Mouse (Mus musculus): Measurements from ENCODE around the gene Myl6b. TPM values are rescaled to one million over a fixed set of nuclear protein-coding genes. Genes with fewer than 3 reads are reported as not detected.
A peak's percentile ranks its signal among the peaks of the same experiment; 100 is the strongest.

Myl6b gene
- polyA plus RNA-seq, 1 experiment from 2014 or later = 5.4 TPM

DNA sequence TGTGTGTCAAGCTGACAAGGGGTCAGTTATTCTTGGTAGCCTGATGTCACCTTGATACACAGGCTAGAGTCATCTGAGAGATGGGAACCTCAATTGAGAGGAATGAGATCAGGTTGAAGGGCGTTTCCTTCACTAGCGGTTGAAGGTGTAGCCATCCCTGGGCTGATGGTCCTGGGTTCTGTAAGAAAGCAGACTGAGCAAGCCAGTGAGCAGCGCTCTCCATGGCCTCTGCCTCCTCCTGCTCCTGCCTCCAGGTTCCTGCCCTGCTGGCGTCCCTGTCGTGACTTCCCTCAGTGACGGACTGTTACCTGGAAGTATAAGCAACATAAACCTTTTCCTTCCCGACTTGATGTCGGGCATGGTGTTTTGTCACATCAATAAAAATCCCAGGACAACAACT is 5.0 kb upstream of the Myl6b start:
- Histone ChIP-seq H3K4me3 (ENCODE audit: low read depth, low read length) (no peak overlapping the region), H3K36me3 (ENCODE audit: control insufficient read depth, insufficient read depth, low read length) (no peaks in the 10 kb centered on the region), H3K27ac (ENCODE audit: low read depth, low read length) (no peak overlapping the region), H3K9me3 (replicated peaks; ENCODE audit: control insufficient read depth, low read length) (no peaks in the 10 kb centered on the region), H3K9ac (ENCODE audit: low read depth, low read length) (no peak overlapping the region), H3K4me1 (ENCODE audit: control insufficient read depth, insufficient read depth, low read length) (peaks cover 3% of the 10 kb centered on the region), H3K27me3 (ENCODE audit: control insufficient read depth, insufficient read depth, low read length) (no peaks in the 10 kb centered on the region), H3K4me2 (no peak overlapping the region)
- 80% methylated on average over 8 of the region's 8 CpGs for WGBS (ENCODE audit: insufficient replicate concordance)
- no peak for ATAC-seq (replicated peaks; ENCODE audit: insufficient number of reproducible peaks, low FRiP score, low TSS enrichment)

DNA sequence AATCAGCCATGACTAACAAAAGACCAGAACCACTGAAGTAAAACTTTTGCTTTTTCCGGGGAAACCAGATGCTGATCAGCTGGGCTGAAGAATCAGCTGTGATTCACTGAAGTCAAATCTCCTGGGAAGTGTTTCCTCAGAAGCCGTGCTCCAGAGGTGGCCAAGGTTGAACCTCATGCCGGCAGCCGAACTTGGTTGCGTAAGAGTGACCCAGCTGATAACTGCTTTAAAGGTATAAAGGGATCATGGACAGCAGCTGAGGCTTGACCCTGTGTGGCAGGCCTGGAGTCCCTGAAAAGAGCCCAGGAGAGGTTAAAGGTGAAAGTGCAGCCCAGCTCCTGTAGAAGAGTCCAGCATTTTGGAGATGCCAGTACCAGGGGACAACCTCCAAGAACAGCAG is 3.9 kb upstream of the Myl6b start:
- no peak for ATAC-seq (replicated peaks; ENCODE audit: insufficient number of reproducible peaks, low FRiP score, low TSS enrichment)
- no peak overlapping the region for H3K4me3 ChIP-seq (ENCODE audit: low read depth, low read length)
- H3K9ac ChIP-seq (ENCODE audit: low read depth, low read length) = no peak overlapping the region
- no peaks in the 10 kb centered on the region for H3K36me3 ChIP-seq (ENCODE audit: control insufficient read depth, insufficient read depth, low read length)
- WGBS (ENCODE audit: insufficient replicate concordance) = 79% methylated on average over 5 of the region's 5 CpGs
- H3K9me3 ChIP-seq (replicated peaks; ENCODE audit: control insufficient read depth, low read length) = no peaks in the 10 kb centered on the region
- H3K27me3 ChIP-seq (ENCODE audit: control insufficient read depth, insufficient read depth, low read length) = no peaks in the 10 kb centered on the region
- H3K4me1 ChIP-seq (ENCODE audit: control insufficient read depth, insufficient read depth, low read length) = peaks cover 4% of the 10 kb centered on the region
- no peak overlapping the region for H3K4me2 ChIP-seq
- H3K27ac ChIP-seq (ENCODE audit: low read depth, low read length) = no peak overlapping the region

DNA sequence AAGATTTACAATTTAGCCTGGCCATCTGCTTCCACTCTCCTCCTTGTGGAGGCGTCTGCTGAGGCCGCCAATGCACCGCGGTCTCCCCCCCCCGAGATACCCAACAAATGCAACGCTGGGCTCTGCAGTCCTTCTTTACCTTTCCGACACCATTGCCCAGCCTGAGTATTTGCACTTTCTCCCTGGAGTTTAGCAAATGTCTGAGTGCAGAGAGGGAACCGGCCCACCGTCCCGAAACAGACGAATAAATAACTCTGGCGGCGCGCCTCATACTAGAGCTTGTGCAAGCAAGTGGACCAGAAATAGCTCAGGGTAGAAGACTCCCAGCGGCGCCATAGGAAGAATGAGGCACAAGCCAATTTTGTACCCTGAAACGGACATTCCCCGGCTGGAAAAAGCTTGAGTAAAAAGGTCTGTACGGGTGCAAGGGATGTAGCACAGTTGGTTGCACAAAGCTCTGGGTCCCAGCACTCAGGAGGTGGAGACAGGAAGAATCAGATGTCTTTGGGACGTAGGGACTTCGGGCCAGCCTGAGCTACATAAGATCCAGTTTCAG is 709 bp upstream of the Myl6b start:
- H3K36me3 ChIP-seq (ENCODE audit: control insufficient read depth, insufficient read depth, low read length) = no peaks in the 10 kb centered on the region
- no peaks in the 10 kb centered on the region for H3K9me3 ChIP-seq (replicated peaks; ENCODE audit: control insufficient read depth, low read length)
- peak overlapping the region; percentile 51 for H3K4me3 ChIP-seq (ENCODE audit: low read depth, low read length)
- peak; percentile 18; the same call in 1 of the 2 replicates for ATAC-seq (replicated peaks; ENCODE audit: insufficient number of reproducible peaks, low FRiP score, low TSS enrichment)
- H3K4me1 ChIP-seq (ENCODE audit: control insufficient read depth, insufficient read depth, low read length) = peaks cover 26% of the 10 kb centered on the region
- peak overlapping the region; percentile 88 for H3K27ac ChIP-seq (ENCODE audit: low read depth, low read length)
- H3K9ac ChIP-seq (ENCODE audit: low read depth, low read length) = peak overlapping the region; percentile 70
- H3K27me3 ChIP-seq (ENCODE audit: control insufficient read depth, insufficient read depth, low read length) = no peaks in the 10 kb centered on the region
- WGBS (ENCODE audit: insufficient replicate concordance) = 2% methylated on average over 21 of the region's 21 CpGs
- peak overlapping the region; percentile 66 for H3K4me2 ChIP-seq

DNA sequence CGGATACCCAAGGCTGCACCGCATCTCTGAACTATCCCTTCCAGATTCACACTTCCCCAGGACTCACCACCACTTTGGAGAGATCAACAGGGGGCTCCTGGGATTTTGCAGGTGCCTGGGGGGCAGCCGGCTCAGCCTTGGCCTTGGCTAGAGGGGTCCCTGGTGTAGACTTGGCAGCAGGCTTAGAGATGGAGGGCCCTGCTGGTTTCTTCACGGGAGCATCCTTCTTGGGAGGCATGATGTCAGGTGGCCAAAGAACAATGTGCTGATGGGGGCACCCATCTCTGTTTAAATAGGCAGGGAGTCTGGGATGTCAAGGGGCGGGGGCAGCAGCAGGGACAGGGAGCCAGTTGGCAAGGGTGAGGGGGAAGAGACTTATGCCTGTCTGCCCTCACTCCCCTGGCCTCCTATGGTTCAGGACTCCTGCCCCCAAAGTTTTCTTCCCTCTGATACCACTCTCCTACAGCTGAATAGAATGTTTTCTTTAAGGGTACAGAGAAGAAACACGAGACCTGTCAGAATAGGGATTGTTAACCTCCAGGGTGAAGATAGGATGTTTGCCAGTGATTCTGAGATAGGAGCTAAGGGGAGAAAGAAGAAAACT is 1.2 kb downstream of the Myl6b start:
- WGBS (ENCODE audit: insufficient replicate concordance) = 44% methylated on average over 6 of the region's 6 CpGs
- Histone ChIP-seq H3K4me2 (no peak overlapping the region; the same call in 1 of the 2 replicates), H3K9ac (ENCODE audit: low read depth, low read length) (peak overlapping the region; percentile 39; the same call in 1 of the 2 replicates), H3K36me3 (ENCODE audit: control insufficient read depth, insufficient read depth, low read length) (no peaks in the 10 kb centered on the region), H3K27me3 (ENCODE audit: control insufficient read depth, insufficient read depth, low read length) (no peaks in the 10 kb centered on the region), H3K27ac (ENCODE audit: low read depth, low read length) (no peak overlapping the region), H3K4me3 (ENCODE audit: low read depth, low read length) (no peak overlapping the region), H3K4me1 (ENCODE audit: control insufficient read depth, insufficient read depth, low read length) (peaks cover 24% of the 10 kb centered on the region), H3K9me3 (replicated peaks; ENCODE audit: control insufficient read depth, low read length) (no peaks in the 10 kb centered on the region)
- ATAC-seq (replicated peaks; ENCODE audit: insufficient number of reproducible peaks, low FRiP score, low TSS enrichment) = no peak

DNA sequence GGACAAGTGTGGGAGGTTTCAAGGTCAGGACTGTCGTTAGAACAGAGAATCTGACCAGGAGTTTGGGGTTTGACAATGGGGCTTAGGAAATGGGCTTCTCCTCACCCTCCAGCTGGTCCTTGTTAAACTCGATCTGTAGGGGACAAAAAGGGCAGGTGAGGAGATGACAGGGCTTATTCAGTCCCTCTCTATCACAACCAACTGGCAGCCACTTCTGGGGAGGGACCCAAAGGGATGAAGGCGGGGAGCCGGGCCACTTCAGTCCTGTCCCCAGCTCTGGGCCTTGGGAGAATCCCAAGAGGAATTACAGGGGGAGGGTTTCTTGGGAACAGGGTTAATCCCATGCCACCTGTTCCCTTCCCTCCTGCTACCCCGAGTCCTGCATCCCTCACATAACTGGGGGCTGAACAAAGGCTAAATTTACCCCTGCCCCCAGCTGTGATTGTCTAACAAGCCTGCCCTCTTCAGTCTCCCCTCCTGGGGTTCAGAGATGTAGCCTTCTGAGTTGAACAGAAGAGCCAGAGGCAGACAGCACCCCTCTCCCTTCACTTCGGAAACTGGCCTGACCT is 1.9 kb downstream of the Myl6b start:
- H3K4me2 ChIP-seq = no peak overlapping the region
- H3K4me3 ChIP-seq (ENCODE audit: low read depth, low read length) = no peak overlapping the region
- no peaks in the 10 kb centered on the region for H3K27me3 ChIP-seq (ENCODE audit: control insufficient read depth, insufficient read depth, low read length)
- peaks cover 30% of the 10 kb centered on the region for H3K4me1 ChIP-seq (ENCODE audit: control insufficient read depth, insufficient read depth, low read length)
- H3K27ac ChIP-seq (ENCODE audit: low read depth, low read length) = no peak overlapping the region
- no peaks in the 10 kb centered on the region for H3K36me3 ChIP-seq (ENCODE audit: control insufficient read depth, insufficient read depth, low read length)
- no peak for ATAC-seq (replicated peaks; ENCODE audit: insufficient number of reproducible peaks, low FRiP score, low TSS enrichment)
- H3K9me3 ChIP-seq (replicated peaks; ENCODE audit: control insufficient read depth, low read length) = no peaks in the 10 kb centered on the region
- WGBS (ENCODE audit: insufficient replicate concordance) = 39% methylated on average over 6 of the region's 6 CpGs
- H3K9ac ChIP-seq (ENCODE audit: low read depth, low read length) = no peak overlapping the region

DNA sequence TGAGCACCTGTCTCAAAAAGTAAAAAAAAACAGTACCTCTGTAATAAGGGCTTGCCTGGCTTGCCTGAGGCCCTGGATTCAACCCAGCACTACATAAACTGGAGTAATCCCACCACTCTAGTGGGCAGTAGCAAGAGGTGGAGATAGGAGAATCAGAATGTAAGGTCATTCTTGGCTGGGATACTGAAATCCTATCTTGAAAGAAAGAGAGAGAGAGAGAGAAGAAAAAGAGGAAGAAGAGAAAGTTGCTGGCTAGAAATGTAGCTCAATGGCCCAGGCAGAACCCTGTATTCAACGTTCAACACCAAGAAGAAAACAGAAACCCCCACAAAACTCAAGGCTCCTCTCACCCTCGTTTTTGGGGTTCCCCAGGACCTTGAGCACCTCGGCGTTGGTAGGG is 2.6 kb downstream of the Myl6b start:
- H3K9ac ChIP-seq (ENCODE audit: low read depth, low read length) = no peak overlapping the region
- H3K27ac ChIP-seq (ENCODE audit: low read depth, low read length) = no peak overlapping the region
- peaks cover 4% of the 10 kb centered on the region for H3K36me3 ChIP-seq (ENCODE audit: control insufficient read depth, insufficient read depth, low read length)
- whole genome bisulfite sequencing (ENCODE audit: insufficient replicate concordance) = 76% methylated on average over 4 of the region's 4 CpGs
- no peak overlapping the region for H3K4me2 ChIP-seq
- no peaks in the 10 kb centered on the region for H3K27me3 ChIP-seq (ENCODE audit: control insufficient read depth, insufficient read depth, low read length)
- no peaks in the 10 kb centered on the region for H3K9me3 ChIP-seq (replicated peaks; ENCODE audit: control insufficient read depth, low read length)
- no peak overlapping the region for H3K4me3 ChIP-seq (ENCODE audit: low read depth, low read length)
- H3K4me1 ChIP-seq (ENCODE audit: control insufficient read depth, insufficient read depth, low read length) = peaks cover 37% of the 10 kb centered on the region
- no peak for ATAC-seq (replicated peaks; ENCODE audit: insufficient number of reproducible peaks, low FRiP score, low TSS enrichment)

DNA sequence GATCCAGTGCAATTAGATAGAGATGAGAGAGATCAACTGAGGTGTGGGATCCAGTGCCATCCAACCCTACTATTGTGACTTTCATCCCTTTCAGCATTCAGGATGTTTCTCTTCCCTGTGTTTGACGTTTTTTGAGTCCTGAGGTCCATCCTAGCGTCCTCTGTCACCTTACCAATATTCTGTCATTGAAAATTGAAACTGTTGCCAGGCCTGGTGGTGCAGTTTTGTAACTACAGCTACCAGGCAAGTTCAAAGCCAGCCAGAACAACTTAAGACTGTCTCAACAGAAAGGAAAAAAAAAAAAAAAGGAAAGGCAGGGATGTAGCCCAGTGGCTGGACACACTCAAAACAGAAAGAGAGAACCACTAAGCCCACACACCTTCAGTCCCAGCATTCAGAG is 3.2 kb downstream of the Myl6b start:
- Histone ChIP-seq H3K9ac (ENCODE audit: low read depth, low read length) (peak overlapping the region; percentile 98), H3K36me3 (ENCODE audit: control insufficient read depth, insufficient read depth, low read length) (peaks cover 8% of the 10 kb centered on the region), H3K9me3 (replicated peaks; ENCODE audit: control insufficient read depth, low read length) (no peaks in the 10 kb centered on the region), H3K27ac (ENCODE audit: low read depth, low read length) (peak overlapping the region; percentile 97), H3K4me3 (ENCODE audit: low read depth, low read length) (peak overlapping the region; percentile 94), H3K4me1 (ENCODE audit: control insufficient read depth, insufficient read depth, low read length) (peaks cover 41% of the 10 kb centered on the region), H3K4me2 (peak overlapping the region; percentile 87), H3K27me3 (ENCODE audit: control insufficient read depth, insufficient read depth, low read length) (no peaks in the 10 kb centered on the region)
- 74% methylated on average over 2 of the region's 2 CpGs for WGBS (ENCODE audit: insufficient replicate concordance)
- no peak for ATAC-seq (replicated peaks; ENCODE audit: insufficient number of reproducible peaks, low FRiP score, low TSS enrichment)

DNA sequence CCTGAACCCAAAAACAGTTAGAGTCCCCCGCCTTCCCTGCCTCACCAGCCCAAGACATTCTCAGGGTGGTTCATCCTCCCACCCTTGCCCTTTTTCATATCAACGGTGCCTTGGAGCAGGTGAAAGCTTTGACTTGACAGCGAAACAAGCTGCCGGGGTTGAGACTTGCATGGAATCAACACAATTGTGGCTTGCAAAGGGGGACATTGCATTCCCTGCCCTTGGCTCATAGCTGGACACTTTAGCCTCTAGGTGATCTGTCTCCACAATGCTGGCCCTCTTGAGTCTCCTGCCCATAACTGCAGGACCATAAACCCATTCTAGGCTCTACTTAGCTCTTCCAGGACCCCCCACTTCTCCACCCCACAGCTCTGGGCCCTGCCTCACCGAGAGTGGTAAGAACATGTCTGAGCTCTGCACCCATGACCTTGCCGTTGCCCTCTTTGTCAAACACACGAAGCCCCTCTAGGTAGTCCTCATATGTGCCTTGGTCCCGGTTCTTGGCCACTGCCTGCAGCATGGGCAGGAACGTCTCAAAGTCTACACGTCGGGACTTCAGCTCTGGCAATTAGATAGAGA is 3.7 kb downstream of the Myl6b start:
- no peaks in the 10 kb centered on the region for H3K9me3 ChIP-seq (replicated peaks; ENCODE audit: control insufficient read depth, low read length)
- H3K4me3 ChIP-seq (ENCODE audit: low read depth, low read length) = peak overlapping the region; percentile 94
- peaks cover 12% of the 10 kb centered on the region for H3K36me3 ChIP-seq (ENCODE audit: control insufficient read depth, insufficient read depth, low read length)
- H3K27me3 ChIP-seq (ENCODE audit: control insufficient read depth, insufficient read depth, low read length) = no peaks in the 10 kb centered on the region
- ATAC-seq (replicated peaks; ENCODE audit: insufficient number of reproducible peaks, low FRiP score, low TSS enrichment) = no peak
- H3K4me1 ChIP-seq (ENCODE audit: control insufficient read depth, insufficient read depth, low read length) = peaks cover 46% of the 10 kb centered on the region
- H3K27ac ChIP-seq (ENCODE audit: low read depth, low read length) = peak overlapping the region; percentile 97
- peak overlapping the region; percentile 98 for H3K9ac ChIP-seq (ENCODE audit: low read depth, low read length)
- 51% methylated on average over 11 of the region's 11 CpGs for WGBS (ENCODE audit: insufficient replicate concordance)
- H3K4me2 ChIP-seq = peak overlapping the region; percentile 87
